Mouse (Mus musculus) cerebellum, adult 9-11 months (tissue): ENCODE results near the gene Cep97.
A peak's percentile ranks its signal among the peaks of the same experiment; 100 is the strongest.
"Not testable (repeated sequence)": the region's sequence is repeated elsewhere in the genome, so short reads cannot be mapped to it uniquely, and the experiment has no call there.

Experiments
- DNase-seq: peaks from one replicate; pipeline ENCODE4 v3.0.0; 2022

The Cep97 gene

DNA sequence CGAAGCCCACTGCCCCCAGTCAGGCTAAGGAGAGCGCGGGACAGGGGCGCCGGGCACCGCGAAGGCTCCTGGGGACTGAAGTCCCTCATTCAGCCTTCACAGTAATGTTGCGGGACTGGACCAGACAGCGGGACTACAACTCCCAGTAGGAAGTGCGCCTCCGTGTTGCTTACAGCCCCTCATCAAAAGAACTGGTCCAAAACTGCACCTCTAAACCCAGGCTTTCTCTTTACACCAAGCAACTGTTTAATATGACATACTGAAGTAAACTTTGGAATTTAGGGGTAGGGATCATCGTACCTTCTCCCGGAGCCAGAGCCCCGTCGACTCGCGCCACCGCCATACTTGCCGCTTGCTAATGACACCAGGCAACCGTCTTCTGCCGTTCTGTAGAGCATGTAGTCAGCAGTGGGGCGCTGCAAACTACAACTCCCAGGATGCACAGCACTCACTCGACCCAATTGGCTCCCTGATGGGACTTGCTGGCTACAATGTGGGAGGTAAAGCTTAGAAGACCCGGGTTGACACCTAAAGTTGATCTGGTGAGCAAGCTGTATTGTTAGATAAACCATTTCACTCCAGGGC, at the start of gene Cep97:
Gene Cep97 (minus strand): TSS at position 403 of the 585 bp plus-strand sequence.
- peak; percentile 93 for DNase-seq

DNA sequence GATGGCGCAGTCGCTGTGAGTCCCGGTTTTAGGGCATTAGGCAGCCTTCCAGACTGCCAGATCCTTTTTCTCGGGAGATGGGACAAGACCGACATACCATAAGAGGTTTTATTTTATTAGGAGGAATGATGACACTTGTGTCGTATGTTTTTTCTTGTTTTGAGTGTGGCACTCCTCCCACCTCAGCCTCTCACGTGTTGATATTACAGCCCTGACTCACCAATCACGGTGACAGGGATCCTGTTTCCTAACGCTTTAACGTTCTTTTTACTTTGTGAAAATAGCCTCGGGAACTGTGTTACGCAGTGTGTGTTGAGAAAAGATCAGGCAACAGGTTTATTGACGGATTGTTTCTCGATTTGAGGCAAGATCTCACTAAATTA, 40.2 kb upstream of the Cep97 start:
- no peak for DNase-seq

GRCm38 (mm10) chr16:55974256-55974902, 39.7 kb upstream of the Cep97 start:
- DNase-seq, result peak; percentile 86

- peak; percentile 99 for DNase-seq
Observed at GRCm38 (mm10) chr16:55973431-55974255, 39.0 kb upstream of the Cep97 start, which contains the start of gene Zbtb11. Gene Zbtb11, plus strand, starts transcription at chr16:55973883.

- peak; percentile 38 for DNase-seq
Observed at GRCm38 (mm10) chr16:55972626-55973201, 38.1 kb upstream of the Cep97 start.

- no peak for DNase-seq
Observed at GRCm38 (mm10) chr16:55971735-55972615, 37.3 kb upstream of the Cep97 start.

GRCm38 (mm10) chr16:55970416-55970815, 35.8 kb upstream of the Cep97 start:
- DNase-seq, result no peak

DNA sequence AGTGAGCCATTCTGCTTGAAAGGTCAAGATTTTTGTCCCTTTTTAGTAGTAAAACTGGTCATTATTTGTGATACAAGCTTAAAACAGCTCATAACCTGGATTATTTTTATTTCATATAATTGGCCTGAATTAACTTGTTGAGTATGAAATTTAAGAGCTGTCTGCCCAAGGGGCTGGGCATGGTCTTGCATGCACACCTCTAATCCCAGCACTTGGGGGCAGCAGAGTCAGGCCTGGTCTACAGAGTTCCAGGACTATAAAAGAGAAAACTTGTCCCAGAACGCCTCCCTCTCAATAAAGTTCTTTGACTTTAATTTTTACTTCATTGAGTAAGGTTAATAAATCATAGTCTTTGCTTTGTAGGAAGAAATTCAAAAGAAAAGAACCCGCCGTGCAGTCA, 34.5 kb upstream of the Cep97 start:
- peak; percentile 24 for DNase-seq

- no peak for DNase-seq
Observed at GRCm38 (mm10) chr16:55967221-55967620, 32.6 kb upstream of the Cep97 start.

DNA sequence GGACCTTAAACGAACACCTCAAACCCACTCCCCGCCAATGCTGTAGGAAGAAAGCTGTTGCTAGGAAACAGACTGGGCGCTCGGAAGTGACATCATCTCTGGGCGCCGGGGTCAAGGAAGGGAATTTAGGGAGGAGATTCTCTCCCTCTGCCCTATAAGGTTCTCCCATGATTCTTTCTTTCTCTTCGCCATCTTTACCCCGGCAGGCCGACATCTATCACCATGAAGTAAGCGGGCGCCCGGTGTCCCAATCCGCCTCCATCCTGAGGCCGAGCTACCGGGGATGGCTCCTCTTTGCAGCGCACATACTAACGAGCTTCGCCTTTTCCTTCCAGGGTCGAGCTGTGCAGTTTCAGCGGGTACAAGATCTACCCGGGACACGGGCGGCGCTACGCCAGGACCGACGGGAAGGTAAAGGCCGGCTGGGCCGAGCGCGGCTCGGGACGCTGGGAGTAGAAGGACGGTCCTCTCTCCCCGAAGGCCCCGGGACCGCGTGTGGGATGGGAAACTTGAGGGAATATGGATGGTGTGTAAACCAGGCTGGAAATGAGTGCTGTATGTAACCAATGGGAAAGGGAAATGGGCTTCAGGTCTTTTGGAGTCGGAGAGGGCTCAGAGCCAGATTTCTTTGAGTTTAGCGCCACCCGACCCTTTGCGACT, 31.7 kb upstream of the Cep97 start, which contains the start of gene Rpl24:
Gene Rpl24 (plus strand): TSS at position 64 of the 660 bp plus-strand sequence.
- DNase-seq, result peak; percentile 95

- DNase-seq, result peak; percentile 35
Observed at GRCm38 (mm10) chr16:55964126-55964949, 29.7 kb upstream of the Cep97 start.

- DNase-seq, result not testable (repeated sequence)
Observed at GRCm38 (mm10) chr16:55963068-55963467, 28.4 kb upstream of the Cep97 start.

GRCm38 (mm10) chr16:55954196-55954595, 19.5 kb upstream of the Cep97 start:
- DNase-seq, result not testable (repeated sequence)

DNA sequence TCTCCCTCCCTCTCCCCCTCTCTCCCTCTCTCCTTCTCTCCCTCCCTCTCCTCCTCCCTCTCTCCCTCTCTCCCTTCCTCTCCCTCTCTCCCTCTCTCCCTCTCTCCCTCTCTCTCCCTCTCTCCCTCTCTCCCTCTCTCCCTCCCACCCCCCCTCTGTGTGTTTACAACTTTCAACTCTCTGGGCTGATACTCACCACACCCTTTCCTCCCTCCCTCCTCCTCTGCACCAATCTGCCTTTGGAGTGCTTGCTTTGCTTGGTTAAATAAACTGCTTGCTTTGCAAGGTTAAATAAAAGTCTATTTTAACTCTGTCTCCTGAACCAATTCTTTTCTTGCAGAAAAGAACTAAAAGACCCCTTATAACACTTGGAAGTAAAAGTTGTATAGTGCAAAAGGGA, 18.1 kb upstream of the Cep97 start:
- DNase-seq, result no peak

GRCm38 (mm10) chr16:55951679-55952327, 17.1 kb upstream of the Cep97 start:
- no peak for DNase-seq

DNA sequence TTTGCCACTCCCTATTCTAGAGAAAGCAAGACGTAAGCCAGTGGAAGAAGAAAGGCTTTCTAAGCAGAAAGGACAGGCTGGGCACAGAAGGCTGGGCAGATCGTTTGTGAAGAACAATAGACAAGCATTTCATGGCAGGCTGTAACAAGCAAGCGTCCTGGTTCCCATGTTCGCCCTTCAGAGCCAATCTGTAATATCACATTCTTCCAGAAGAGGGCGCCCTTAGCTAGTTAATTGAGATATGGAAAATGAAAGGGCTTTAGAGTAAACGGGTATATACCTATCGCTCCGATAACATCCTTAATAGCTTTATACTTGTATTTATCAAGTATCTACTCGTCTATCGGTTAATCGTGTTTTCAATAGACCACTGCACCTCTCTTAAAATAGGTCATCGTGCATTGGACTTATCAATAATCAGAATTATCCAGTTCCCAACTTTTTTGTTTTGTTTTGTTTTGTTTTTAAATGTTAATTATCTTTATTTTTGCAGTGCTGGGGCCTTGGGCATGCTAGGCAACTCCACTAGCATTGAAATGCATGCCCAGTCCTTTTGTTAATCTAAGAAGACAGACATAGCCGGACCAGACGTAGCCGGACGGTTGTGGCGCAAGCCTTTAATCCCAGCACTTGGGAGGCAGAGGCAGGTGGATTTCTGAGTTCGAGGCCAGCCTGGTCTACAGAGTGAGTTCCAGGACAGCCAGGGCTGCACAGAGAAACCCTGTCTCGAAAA, 16.5 kb upstream of the Cep97 start:
- DNase-seq, result peak; percentile 71

DNA sequence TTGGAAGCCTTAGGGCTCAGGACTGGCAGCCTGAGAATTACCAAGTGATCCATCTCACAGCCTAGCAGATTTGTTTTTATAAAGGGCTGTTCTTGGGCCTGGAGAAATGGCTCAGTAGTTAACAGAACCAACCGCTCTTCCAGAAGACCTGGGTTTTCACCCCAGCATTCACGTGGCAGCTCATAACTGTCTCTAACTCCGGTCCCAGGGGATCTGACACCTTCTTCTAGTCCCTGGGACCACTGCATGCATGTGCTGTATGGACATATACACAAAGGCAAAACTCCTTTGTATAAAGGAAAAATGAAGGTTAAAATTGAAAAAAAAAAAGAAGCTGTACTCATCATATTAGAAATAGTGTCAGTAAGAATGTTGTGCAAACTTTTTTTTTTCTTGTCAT, 15.8 kb upstream of the Cep97 start:
- DNase-seq, result no peak

GRCm38 (mm10) chr16:55948963-55949362, 14.3 kb upstream of the Cep97 start:
- DNase-seq, result no peak

GRCm38 (mm10) chr16:55947876-55948410, 13.3 kb upstream of the Cep97 start:
- not testable (repeated sequence) for DNase-seq
